Mouse (Mus musculus): ENCODE results near the gene Klk13. TPM values are rescaled to one million over a fixed set of nuclear protein-coding genes. Genes with fewer than 3 reads are reported as not detected.

The Klk13 gene
- total RNA-seq (2023): not detected

DNA sequence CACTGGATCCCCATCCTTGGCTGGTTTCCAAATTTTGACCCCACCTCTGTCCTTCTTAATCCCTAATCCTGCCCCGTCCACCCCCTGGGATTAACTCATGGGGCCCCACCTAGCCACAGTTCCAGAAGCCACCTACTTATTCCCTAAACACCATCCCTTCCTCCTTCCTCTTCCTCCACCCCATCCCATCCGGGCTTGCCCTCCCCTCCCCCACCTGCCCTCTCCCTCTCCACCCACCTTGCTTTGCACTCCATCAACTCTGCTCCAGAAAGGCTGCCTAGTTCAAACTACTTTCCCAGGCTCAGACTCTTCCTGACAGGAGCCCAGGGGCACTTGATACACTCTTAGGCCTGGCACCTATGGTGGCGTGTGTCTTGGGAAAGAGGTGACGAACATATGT, at the start of gene Klk13:
Klk13 (plus strand) TSS at position 301 of the 400 bp plus-strand sequence.

DNA sequence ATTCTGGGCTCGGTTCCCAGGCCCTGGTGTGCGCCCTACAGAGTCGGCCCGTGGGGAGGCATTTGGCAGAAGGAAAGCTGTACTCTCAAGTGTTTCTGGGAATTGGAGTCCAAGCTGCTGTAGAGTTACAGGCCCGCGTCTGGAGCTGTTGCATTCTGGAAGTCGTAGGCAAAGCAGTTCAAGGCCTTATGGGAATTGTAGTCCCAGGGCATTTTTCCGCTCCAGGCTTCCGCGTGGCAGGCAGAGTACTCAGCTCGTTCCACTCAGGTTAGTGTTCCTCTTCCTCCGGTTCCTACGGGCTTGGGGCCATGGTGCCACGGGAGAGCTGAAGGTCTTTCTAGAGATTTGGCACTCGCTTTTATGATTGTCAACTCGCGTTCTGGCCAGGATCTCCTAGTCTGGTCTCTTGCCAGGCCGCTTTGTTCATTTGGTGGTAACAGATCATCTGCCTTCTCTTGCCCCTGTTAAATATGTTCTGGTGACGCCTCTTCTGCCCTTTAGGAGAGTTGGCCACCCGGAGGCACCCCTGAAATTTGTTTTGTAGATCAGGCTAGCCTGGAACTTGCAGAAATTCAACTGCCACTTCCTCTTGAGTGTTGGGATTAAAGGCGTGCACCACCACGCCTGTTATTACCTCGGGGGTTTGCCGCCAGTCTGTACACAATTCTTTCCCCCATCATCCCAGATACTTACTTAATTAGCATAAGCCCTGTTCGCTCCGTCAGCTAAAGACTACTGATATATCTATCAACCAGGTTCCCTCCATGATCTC, 40.4 kb upstream of the Klk13 start, which contains the start of gene Ctu1:
Ctu1 (plus strand) TSS at position 208 of the 772 bp plus-strand sequence.

GRCm38 (mm10) chr7:43690118-43690517, 22.2 kb upstream of the Klk13 start, which contains the start of gene Klk14:
TSS of gene Klk14 (plus strand) at chr7:43690418.

GRCm38 (mm10) chr7:43768597-43768996, 56.2 kb downstream of the Klk13 start, which contains the start of gene Klk12:
TSS of gene Klk12 (plus strand) at chr7:43768897.

DNA sequence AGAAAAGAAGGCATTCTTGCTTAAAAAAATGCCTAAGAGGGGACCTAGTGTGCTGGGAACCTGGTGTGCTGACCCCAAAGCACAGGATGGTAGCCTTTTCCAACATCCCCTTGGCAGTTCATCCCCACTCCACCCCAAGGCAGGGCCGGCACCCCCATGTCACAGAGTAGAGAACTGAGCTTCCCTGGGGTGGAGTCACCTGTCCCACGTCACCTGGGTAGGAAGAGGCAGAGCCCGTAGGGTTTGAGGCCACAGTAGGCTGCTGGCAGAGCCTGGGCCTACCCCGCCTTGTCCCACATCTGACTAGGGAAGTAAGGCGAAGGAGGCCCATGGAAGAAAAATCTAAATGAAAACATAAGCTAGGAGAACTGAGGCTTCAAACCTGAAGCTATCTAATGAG, 62.0 kb downstream of the Klk13 start, which contains the start of gene Klk11:
Klk11 (plus strand) TSS at position 241 of the 400 bp plus-strand sequence.

Other genes with a start within 250 kb of the Klk13 start
- gene Vsig10l, start 249.4 kb upstream of the Klk13 start, total RNA-seq (2023): 10 to 100 TPM; 10.8 to 11.0 TPM
- not detected for gene Iglon5, start 222.5 kb upstream of the Klk13 start, total RNA-seq (2023)
- not detected for gene 4931406B18Rik, start 206.6 kb upstream of the Klk13 start, total RNA-seq (2023)
- 100 to 1,000 TPM; 339 to 380 TPM for gene Cd33, start 168.1 kb upstream of the Klk13 start, total RNA-seq (2023)
- 1 to 10 TPM; 2.8 to 3.0 TPM for gene Zfp658, start 150.3 kb upstream of the Klk13 start, total RNA-seq (2023)
- 10 to 100 TPM; 11.2 to 11.9 TPM for gene Zfp719, start 133.0 kb upstream of the Klk13 start, total RNA-seq (2023)
- under 1 TPM; 0.29 to 0.37 TPM for gene Zfp819, start 105.4 kb upstream of the Klk13 start, total RNA-seq (2023)
- gene Ceacam18, start 77.9 kb upstream of the Klk13 start, total RNA-seq (2023): under 1 TPM in 1 of 2 experiments, not detected in 1; 0.22 TPM
- gene Siglece, start 52.4 kb upstream of the Klk13 start, total RNA-seq (2023): 100 to 1,000 TPM; 147 to 167 TPM
- 1 to 10 TPM; 3.0 to 3.6 TPM for gene Ctu1, start 40.6 kb upstream of the Klk13 start, total RNA-seq (2023)
- gene Klk14, start 22.1 kb upstream of the Klk13 start, total RNA-seq (2023): not detected
- not detected for gene Klk12, start 56.3 kb downstream of the Klk13 start, total RNA-seq (2023)
- not detected for gene Klk11, start 62.0 kb downstream of the Klk13 start, total RNA-seq (2023)
- not detected for gene Klk10, start 68.5 kb downstream of the Klk13 start, total RNA-seq (2023)
- gene Klk9, start 79.3 kb downstream of the Klk13 start, total RNA-seq (2023): not detected
- 1 to 10 TPM; 1.6 to 2.8 TPM for gene Klk8, start 85.0 kb downstream of the Klk13 start, total RNA-seq (2023)
- not detected for gene Klk7, start 98.7 kb downstream of the Klk13 start, total RNA-seq (2023)
- gene Klk6, start 111.9 kb downstream of the Klk13 start, total RNA-seq (2023): not detected
- gene Klk5, start 129.4 kb downstream of the Klk13 start, total RNA-seq (2023): not detected
- gene Klk4, start 168.6 kb downstream of the Klk13 start, total RNA-seq (2023): not detected
- not detected for gene Klk15, start 221.2 kb downstream of the Klk13 start, total RNA-seq (2023)
- gene Klk1b8, start 238.1 kb downstream of the Klk13 start, total RNA-seq (2023): not detected